Mouse (Mus musculus): ENCODE data around the gene Myadml2.

The Myadml2 gene

DNA sequence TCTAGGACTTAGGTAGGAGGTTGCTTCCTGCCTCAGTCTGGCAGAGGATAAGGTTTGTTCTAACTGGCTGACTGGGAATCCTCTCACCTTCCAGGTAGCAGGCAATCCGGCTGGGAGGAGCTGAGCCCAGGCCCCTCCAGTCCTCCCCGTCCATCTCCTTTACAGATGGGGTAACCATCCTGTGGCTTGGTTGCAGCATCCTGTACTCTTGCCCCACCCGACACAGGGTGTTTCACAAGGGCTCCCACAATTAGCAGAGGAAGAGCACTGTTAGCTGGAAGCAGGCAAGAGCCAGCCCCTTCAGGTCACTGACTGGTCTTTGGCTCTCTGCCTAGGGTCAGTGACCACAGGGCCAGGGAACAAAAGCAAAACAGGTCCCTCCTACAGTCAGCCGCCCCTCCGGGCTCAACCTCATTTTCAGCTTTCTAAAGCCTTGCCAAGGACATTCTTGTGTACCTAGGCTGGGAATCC, 17.5 kb downstream of the Myadml2 start:
- no peak for DNase-seq (ENCODE audit: low spot score in 2 of 2)

DNA sequence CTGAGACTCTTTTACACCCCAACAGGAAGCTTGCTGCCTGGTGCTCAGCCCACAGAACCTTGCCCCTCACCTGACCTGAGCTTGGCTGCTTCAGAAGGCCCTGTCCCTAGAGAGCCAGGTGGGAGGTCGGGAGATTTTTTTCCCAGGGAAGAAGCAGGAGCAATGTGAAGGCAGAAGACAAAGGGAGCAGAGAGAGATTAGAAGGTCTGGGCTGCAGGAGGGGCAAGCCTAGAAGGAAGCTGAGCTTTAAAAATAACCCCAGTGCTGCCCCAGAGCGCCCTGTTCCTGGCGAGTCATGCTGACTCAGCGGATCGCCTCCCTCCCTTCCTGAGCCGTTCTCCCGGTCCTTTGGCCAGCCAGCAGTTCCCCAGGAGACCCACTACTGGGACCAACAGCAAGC, 18.0 kb downstream of the Myadml2 start:
- DNase-seq (ENCODE audit: low spot score in 2 of 2): no peak

DNA sequence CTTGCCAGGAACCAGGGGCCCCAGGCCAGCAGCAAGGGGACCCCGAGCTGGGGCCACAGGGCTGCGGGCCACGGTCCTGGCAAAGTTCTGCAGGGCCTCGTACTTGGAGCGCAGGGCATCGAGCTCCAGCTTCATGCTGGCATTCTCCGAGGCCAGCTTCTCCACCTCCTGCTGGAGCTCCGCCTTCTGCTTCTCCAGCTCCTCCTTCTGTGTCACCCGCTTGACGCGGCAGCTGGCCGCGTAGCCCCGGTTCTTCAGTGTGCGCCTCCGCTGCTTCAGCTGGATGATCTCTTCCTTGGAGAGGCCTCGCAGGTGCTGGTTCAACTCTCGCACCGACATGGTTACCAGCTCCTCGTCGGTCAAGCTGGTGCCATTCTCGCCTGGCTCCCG, 18.6 kb downstream of the Myadml2 start:
- DNase-seq (ENCODE audit: low spot score in 2 of 2): peak; percentile 69 to 73

DNA sequence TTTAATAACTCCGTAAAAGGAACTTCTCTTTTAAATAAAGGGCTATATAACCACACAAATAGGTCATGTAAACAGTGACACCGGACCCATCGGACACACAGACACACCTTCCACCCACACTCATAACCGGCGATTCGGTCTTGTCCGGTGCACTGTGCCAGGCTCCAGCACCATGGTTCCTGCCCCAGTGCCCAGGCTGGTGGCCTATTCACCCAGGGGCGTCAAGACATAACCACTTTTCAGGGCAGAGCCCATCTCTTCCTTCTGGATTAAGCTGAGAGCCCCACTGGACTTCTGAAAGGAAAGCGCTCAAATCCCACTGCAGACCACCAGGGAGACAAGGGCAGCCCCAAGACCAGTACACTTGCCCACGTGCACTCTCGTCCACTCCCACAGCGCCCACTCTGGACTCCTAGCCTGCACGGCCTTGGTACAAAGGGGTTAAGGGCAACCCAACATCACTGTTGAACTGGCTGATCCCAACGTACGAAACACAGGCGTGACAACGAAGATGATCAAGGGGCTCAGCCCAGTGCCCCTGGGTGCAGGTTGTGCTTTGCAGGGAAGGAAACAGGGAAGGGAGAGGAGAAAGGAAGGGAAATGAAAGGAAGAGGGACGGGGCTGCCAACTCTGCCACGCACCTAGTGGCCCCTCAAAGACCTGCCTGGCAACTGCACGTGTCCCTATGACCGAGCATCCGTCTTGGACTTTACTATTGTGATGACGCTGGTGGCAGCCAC, 19.2 kb downstream of the Myadml2 start:
- DNase-seq (ENCODE audit: low spot score in 2 of 2): no peak

DNA sequence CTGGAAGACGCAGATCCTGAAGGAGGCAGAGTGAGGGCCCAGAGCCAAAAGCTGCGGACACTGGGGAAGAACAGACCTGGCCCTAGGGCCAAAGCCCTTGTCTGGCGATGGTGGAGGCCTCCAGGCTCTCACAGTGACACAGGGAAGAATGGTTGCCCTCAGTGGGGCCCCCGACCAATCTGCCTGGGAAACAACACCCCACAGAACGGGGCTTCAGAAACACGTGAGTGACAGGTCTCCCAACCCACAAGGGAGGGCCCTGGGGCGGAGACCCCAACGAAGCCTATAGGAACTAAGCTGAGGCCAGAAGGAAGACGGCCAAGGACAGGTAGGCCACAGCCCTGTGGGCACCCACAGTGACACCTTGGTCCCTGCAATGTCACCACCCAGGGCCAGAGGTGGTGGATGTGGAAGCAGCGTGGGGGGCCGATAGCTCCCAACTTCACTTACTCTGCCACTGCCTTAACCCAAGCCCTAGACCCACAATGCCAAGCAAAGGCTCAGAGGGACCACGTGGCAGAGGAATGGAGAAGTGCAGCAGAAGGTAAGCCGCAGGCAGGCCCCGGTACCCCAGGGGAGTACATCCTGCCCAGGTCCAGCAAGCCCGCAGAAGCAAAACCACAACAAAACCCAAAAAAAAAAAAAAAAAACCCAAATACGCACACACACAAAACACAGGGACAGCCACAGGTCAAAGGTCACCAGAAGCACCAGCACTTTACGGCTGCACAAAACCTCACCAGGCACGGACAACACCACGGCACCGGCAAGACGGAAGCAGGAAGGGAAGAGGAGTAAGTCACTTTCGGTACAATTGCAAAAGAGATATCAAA, 20.3 kb downstream of the Myadml2 start:
- peak; percentile 62 to 66 for DNase-seq (ENCODE audit: low spot score in 2 of 2)

DNA sequence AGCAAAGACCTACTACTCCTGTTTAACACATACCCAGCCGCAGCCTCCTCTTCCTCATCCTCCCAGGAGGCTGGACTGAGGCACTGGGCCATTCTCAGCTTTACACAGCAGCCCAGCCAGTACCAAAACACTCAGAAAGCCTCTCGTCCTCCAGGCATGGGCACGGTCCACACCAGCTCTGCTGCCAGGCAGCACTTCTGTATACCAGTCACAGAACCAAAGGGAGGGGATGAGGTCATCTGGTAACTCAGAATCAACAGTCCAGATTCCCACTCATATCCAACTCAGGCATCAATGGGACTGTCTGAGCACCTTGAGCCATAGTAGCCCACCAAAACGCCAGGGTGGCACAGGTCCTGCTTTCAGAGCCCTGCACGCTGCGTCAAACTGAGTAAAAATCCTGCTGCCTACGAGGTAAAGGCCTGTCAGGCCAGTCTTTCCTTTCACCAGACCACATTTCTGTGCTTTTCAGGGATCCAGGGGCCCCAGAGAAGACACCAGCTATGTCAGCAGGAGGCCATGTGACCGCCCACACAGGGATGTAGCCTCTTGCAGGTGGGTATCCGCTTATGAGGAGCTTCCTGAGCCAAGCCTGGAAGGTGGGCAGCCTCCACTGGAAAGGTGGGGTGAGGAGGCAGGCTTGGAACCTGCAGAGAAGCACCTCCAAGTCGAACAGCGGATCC, 21.0 kb downstream of the Myadml2 start:
- no peak for DNase-seq (ENCODE audit: low spot score in 2 of 2)

DNA sequence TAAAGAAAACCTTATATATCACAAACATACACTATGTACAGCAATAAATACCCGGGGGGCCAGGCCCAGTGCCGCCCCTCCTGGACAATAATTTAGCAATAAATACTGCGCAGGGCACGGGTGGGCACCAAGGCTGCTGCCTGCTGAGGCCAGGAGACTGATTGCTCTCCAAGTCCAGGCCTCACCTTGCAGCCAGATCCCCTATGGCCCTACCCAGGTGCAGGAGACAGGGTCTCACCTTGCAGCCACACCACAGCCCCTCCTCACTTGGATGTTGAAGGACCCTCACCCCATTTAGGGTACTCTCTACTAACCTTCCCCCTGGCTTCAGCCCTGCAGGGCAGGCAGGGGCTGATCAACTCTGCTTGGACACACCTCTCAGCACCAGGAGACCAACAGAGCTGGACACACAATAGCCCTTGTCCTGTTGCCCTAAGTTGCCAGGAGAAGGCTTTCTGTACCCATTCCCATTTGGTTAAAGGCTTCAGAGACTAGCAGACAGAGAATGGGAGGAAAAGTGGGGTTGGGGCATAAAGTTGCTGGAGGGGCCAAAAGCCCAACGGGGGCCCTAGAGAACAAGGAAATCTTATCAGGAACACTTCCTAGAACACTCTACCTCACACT, 22.7 kb downstream of the Myadml2 start, which contains the start of gene Sirt7:
TSS of gene Sirt7 (minus strand) at position 89 of the 624 bp plus-strand sequence.
- DNase-seq (ENCODE audit: low spot score in 2 of 2): no peak

DNA sequence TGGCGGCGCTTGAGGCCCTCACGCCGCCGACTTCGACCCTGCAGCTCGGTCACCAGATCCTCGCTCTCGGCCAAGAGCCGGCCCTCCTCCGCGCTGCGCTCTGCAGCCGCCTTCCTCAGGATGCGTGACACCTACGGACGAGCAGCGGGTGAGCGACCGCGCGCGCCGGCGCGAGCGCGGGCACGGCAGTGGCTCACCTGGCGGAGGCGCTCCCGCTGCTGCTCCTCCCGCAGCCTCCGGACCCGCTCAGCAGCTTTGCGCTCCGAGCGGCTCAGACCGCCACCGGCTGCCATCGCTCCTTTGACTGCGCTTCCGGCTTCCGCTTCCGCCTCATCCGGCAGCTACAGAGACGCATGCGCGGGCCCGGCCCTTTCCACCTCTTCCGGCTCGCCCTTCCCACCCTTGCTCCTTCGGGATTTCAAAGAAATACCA, 23.3 kb downstream of the Myadml2 start:
- DNase-seq (ENCODE audit: low spot score in 2 of 2): peak; percentile 79 to 88

DNA sequence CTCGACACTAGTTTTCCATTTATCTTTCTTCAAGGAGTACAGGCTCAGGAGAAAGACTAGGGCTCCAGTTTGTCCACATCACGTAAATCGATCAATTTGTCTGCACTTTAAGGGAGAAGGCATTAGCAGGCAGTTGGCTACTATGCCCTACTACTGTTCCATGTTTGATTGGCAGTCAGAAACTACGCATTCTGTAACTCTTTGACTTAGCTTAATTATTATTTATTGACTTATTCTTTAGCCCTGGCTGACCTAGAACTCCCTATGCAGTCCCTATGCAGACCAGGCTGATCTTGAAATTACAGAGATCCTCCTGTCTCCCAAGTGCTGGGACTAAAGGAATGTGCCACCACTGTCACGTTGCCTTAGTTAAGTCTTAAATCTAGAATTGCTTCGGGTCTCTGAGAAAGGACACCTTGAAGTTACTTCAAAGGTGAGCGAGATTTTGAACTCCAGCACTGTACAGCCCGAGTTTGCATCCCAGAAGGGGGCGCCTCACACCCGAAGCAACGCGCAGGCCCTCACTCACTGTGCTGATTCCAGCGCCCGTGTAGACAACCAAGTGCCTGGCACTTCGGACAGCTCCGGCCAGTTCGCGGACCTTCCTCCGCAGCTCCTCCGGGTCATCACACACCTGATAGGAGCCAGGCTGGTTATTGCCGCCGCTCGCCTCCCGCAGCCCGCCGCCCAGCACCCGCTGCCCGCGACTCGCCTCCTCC, 23.8 kb downstream of the Myadml2 start:
- DNase-seq (ENCODE audit: low spot score in 2 of 2): peak; percentile 74 to 82

DNA sequence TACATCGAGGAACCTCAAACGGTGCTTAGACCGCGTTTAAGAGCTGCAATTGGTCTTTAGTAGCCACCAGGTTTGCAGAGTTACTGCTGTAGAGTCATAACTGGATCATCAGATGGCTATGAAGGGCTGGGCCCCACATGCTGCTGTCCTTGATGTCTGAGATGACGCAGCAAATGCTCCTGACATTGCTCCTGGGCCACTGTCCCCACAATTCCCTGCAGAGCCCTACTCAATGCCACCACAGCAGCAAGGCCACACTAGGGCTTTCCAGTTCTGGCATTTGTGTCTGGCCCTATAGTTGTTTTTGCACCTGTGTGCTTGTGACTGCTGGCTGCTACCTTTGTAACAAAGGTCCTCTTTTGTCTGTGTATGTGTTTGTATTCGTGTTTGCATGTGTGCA, 25.2 kb downstream of the Myadml2 start:
- no peak for DNase-seq (ENCODE audit: low spot score in 2 of 2)

DNA sequence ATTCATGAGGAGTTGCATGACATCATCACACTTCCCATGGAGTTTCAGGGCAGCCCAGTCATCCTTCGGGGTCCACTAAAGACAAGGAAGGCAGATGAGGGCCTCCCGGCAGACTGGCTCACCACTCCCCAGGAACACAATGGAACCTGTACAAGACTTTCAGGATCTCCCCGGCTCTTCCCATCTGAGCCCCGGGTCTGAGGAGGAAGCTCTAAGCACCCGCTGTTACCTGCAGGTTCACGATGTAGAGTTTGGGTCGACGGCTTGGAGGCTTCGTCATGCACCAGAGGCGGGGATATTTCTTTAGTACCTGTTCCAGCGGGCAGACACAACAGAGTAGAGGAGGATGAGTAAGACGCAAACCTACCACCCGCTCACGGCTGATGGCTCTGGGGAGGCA, 27.8 kb downstream of the Myadml2 start:
- no peak for DNase-seq (ENCODE audit: low spot score in 2 of 2)

DNA sequence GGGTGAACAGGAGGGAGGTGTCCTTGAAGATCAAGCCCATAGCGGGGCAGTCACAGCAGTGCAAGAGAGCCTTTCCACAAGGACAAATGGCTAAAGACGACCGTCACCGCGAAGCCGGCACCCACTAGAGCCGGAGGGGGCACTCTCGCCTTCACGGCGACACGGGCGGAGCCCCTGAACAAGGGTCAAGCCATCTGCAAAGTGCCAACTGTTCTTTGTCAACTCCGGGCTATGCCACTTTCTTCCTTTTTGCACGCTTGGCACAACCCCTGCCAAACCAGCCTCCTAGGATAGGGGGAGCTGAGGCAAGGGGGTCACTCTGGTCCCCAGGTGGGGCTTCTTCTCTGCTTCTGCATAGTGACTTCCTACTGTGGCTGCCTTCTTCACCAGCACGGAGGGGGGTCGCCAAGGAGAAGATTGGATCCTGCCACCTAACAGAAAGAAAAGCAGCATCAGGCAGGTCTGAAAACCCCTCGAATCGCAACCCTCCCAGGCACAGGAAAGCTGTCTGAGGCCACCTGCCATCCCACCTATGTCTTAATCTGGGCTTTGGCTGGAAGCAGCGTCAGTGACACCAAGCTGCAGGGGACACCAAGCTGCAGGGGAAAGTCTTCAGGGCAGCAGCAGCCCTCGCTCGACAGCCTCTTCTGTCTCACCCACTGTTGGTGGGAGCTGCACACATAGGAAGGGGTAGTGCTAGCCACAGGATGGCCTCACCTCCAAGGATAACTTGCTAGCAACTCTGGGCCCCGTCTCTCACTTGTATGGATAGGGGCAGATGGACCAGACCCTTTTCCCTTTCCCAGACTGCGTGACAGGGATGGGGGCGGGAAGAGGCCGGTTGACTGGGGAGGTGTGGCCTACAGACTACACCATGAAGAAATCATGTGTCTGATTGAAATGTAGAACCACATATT, 29.1 kb downstream of the Myadml2 start:
- no peak for DNase-seq (ENCODE audit: low spot score in 2 of 2)

DNA sequence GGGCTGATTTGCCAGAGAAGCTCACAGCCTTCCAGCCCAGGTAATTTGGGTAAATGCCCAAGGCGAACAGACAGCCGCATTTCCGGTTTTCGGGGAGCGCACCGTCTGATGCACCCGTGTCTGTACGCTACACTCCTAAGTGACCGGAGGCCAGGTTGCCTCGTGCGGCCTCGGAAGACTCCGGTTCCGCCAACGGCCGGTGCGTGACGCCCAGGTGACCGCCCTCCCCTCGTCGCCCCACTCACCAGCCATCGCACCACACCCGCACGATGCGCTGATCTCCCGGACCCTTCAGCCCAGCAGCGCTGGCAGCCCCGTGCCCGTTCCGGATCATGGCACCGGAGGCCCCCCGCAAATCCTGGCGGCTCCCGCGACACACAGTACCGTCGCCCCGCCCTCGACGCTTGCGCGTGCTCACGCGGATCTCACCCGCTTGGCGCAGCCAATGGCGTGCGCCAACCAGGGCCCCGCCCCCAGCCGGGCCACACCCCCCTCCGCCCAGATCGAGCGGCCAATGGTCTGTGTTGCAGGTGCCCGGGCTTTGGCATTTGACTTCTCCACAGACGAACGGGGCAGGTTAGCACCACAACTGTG, 30.3 kb downstream of the Myadml2 start, which contains the start of gene Pcyt2:
TSS of gene Pcyt2 (minus strand) at position 418 of the 594 bp plus-strand sequence.
- DNase-seq (ENCODE audit: low spot score in 2 of 2): peak; percentile 89 to 92

DNA sequence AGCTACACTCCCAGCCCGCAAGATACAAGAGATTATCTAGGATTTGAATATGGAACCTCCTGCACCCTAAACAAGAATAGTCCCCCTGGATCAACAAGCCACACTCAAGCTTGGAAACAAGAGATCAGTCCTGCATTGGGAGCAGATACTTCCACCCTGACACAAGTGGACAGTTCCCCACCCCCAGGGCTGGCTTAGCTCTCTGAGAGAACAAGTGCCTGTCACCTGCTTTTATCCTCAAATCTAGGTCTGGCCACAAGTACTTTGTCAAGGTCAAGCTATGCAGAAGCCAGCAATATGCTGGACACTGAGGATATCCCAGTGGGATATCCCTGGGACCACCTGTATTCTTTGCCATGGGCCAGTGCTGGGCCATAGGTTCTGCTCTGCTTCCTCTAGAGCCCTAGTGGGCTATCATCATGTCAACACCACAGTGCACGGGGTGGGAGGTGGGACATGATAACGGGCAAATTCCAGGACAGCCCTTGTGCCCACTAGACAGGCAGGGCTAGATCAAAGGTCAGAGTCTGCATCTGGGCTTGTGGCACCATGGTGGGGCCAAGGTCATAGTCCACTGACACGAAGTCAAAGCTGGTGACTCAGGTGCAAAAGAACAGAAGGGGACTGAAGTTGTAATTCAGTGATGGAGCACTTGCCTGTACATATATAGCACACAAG, 31.2 kb downstream of the Myadml2 start:
- DNase-seq (ENCODE audit: low spot score in 2 of 2): no peak

DNA sequence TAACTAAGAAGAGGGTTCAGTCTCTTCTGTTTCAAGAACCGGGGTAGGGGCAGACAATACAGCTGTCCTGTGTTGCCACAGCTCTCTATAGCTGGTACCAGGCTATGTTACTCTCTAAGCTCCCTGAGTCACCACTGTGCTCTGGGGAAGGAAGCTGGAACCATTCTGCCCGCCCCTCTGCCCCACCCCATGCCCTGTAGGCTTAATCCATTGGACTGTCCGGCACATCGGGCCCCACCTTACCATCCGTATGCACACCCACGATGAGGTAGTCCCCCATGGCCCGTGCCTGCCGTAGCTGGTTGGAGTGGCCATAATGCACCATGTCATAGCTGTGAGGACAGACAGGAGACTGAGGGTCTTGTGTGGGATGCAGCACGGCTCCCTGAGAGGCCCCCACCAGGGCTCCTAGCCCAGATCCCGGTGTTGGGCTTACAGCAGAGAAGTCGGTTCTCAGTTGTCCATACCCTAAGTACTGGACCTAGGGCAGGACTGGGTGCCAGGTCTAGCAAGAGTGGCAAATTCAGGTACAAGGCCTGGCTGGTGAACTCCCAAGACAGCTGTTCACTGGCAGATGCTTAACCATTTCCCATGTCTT, 32.3 kb downstream of the Myadml2 start:
- no peak for DNase-seq (ENCODE audit: low spot score in 2 of 2)

DNA sequence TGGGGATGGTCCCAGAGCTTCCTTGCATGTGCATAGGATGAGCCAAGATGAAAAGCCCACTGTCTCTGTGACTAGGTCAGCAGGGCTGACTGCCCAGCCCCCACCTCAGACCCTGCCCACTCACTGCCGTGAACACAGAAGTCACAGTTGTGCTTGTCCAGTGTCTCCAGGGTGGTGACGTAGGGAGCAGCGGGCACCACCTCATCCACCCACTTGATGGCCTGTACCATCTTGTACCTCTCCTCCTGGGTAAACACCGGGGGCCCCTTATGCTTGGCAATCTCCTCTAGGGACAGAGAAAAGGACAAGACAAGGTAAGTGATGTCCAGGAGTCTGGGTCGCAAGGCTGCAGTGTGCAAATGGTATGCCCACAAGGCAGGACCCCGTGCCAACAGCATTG, 32.8 kb downstream of the Myadml2 start:
- no peak for DNase-seq (ENCODE audit: low spot score in 2 of 2)

DNA sequence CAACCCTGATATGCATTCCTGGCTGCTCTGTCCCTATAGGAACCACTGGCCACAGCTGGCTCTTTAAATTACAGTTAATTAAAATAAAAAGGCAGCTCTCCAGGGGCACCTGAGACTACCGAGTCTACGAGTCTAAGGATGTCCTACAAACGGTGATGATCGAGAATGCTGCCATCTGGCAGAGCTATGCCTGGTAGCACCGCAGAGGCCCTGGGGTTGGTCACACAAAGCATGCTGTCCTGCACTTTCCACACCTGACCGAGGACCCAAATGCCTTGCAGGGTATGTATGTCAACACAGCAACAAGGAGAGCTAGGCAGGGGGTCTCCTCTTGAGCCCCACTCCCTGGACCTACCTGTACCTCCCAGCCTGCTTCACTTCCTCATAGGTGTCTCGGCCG, 34.0 kb downstream of the Myadml2 start:
- no peak for DNase-seq (ENCODE audit: low spot score in 2 of 2)

DNA sequence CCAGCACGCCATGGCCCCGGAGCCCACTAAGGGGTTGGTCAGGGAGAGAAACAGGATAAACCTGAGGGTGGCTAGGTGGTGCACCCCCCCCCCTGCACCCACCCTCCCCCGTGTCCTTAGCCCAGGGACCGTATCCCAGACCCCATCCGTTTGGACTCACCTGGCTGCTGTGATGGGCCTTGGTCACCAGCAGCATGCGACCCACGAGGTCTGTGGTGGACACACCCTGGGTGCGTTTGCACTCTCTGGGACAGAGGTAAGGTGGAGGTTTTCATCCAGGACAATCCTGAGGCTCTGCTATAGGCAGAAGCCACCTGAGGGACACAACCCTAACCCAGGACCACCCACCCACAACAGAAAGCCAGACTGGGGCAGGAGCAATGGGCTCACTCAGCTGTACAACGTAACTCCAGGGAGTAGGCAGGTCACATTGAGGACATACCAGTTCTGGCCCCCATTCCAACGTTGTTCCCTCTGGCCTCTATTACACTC, 34.4 kb downstream of the Myadml2 start:
- no peak for DNase-seq (ENCODE audit: low spot score in 2 of 2)
